Mouse (Mus musculus) layer of hippocampus, adult 18-20 months (tissue): ENCODE data around the gene Padi6. TPM values are rescaled to one million over a fixed set of nuclear protein-coding genes. Genes with fewer than 3 reads are reported as not detected.

Experiments
- DNase-seq, 2 experiments: peaks; one replicate each; pipeline ENCODE4 v3.0.0; 2022; ENCODE audit warnings: low spot score in 2 of 2
- microRNA-seq, 2 experiments: library from miRNA; unstranded; fragments of <30 nt; microRNA quantifications; one replicate each; pipeline ENCODE4 v1.2.0; 2021
- total RNA-seq, 2 experiments: library from RNA; stranded (reverse); gene quantifications; 2 replicates each; pipeline ENCODE4 v1.2.3; 2021

Padi6 gene
- total RNA-seq, 2 experiments from 2014 or later: 0.12 TPM; not detected in 1

DNA sequence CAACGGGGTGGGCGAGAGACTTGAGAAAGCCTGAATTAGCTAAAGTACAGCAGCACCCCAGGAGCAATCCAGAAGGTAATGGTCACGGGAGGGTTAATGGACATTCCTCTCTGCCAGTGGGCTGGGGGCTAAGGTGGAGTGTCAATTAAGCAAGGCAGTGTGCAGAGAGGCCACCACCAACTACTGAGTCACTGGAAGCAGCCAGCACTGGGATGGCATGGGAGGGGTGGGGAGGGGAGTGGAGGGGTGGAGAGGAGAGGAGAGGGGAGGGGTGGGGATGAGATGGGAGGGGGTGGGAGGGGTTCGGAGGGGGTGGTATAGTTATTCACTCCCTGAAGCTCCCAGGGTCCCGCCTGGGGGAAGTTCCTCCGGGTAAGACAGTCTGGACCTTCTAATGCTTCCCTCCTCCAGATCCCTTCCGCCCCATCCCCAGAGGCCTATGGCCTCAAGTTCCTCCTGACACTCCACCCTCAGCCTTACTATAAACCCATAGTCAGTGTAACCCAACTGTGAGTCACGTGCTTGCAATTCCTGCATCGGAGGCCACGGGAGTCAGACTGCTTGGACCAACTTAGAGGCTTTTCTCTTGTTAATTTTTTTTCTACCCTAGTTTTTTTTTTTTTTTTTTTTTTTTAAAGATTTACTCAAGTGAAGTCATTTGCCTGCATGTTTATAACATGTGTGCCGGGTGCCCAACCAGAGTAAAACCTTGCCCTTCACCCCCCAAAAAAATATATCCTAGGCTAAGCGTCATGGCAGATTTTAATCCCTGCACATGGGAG lies 54.2 kb downstream of the Padi6 start:
- DNase-seq: no peak

GRCm38 (mm10) chr4:140684881-140685303 lies 57.6 kb downstream of the Padi6 start:
- DNase-seq: no peak

- DNase-seq: no peak
These were observed 58.1 kb downstream of the Padi6 start for GRCm38 (mm10) chr4:140684141-140684871.

DNA sequence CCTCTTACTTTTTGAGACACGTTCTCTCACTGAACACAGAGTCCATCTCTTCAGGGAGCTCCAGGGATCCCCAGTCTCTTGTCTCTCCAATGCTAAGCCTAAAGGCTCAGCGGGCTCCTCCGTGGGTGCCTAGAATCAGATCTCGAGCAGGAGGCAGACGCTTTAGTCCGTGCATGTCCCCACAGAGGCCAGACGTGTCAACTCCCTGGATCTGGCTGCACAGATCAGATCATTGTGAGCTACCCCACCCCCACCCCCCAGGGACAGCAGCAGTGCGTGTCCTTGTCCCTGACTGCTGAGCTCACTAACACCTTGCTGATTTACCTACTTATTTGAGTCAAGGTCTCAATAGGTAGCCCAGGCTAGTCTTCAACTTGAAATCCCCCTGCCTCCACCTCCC lies 58.8 kb downstream of the Padi6 start:
- DNase-seq: no peak

- DNase-seq: no peak
These were observed 61.6 kb downstream of the Padi6 start for GRCm38 (mm10) chr4:140680731-140681397.

DNA sequence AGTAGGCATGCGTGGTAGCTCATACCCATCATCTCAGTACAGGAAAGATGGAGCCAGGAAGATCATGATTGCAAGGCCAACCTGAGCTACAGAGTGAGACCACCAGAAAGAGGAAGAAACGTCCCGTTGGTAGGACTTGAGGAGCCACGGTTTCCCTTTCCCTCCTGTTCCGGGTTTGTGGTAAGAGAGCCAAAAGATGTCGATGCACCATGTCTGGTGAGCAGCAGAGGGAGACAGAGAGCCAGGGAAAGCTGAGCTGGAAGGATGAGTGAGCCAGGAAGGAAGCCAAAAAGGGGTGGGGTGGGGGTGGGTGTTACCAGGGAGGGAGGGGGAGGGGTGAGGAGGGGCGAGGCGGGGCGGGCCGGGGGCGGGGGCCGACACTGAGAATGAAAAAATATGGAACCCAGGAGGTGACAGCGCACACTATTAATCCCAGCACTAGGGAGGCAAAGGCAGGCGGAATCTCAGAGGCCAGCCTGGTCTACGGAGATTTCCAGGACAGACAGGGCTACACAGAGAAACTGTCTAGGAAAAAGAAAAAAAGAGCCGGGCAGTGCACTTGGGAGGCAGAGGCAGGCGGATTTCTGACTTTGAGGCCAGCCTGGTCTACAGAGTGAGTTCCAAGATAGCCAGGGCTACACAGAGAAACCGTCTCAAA lies 62.6 kb downstream of the Padi6 start:
- DNase-seq: peak; percentile 71 to 85

DNA sequence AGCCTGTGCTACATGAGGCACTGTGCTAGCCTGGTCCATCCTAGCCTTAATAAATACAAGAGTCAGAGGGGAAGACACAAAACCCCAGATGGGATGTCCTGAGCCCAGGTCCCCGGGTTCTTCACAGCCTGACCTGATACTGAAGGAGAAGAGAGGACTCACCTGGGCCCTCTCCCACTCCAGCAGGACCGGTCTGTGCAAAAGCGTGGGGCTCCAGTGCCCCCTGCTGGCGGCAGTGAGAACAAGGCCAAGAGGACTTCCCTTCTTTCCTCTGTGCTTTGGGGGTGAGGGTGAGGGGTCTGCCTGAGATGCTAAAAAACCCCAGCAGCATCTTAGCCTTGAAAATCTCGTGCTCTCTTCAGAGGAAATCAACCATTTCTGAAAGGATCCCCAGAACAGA lies 63.4 kb downstream of the Padi6 start:
- DNase-seq: no peak

Small RNAs within 50 kb of the gene (microRNA-seq; reads per million reads assigned to microRNA genes)
- gene Gm23045: 0 reads per million in 2 experiments
- gene Gm25951: 0 reads per million in 2 experiments

Other genes with a start within 250 kb of the Padi6 start
- 10 to 100 TPM; 37.0 to 45.2 TPM for gene Arhgef10l, start 76.6 kb downstream of the Padi6 start, total RNA-seq
- gene Rcc2, start 42.1 kb downstream of the Padi6 start, total RNA-seq: 10 to 100 TPM; 94.5 to 95.9 TPM
- gene Padi4, start 31.6 kb upstream of the Padi6 start, total RNA-seq: not detected
- gene Padi3, start 68.0 kb upstream of the Padi6 start, total RNA-seq: not detected
- gene Padi1, start 103.1 kb upstream of the Padi6 start, total RNA-seq: not detected
- 10 to 100 TPM; 25.0 to 27.3 TPM for gene Padi2, start 163.7 kb upstream of the Padi6 start, total RNA-seq
- 100 to 1,000 TPM; 183 to 190 TPM for gene Sdhb, start 218.6 kb upstream of the Padi6 start, total RNA-seq
- gene Atp13a2, start 244.2 kb upstream of the Padi6 start, total RNA-seq: 100 to 1,000 TPM; 151 to 157 TPM